8 mouse cellular contexts compared by ENCODE assay signal in genomic region chr7:34811060-34811459, GRCm38 (mm10). TPM values are rescaled to one million over a fixed set of nuclear protein-coding genes. Genes with fewer than 3 reads are reported as not detected.
DNase-seq lines count a peak whose midpoint lies in the region; ATAC-seq and TF ChIP-seq lines count a peak whose summit lies in the region.

No protein-coding gene starts in this region.

- TF ChIP-seq POLR2A in olfactory bulb, adult 2 months (IDR thresholded peaks at IDR 0.05; ENCODE audit: insufficient read depth, low read depth, low read length): no peak

- DNase-seq in liver, embryonic 11.5 days (ENCODE audit: low spot score): no peak
- no peak for DNase-seq in liver
- DNase-seq in layer of hippocampus, adult 11-12 months (ENCODE audit: low spot score): no peak
- DNase-seq in cerebellum, postnatal 36 days: no peak

- H3K27ac ChIP-seq in liver, embryonic 11.5 days (ENCODE audit: low read depth, low read length): no peak overlapping the region
- H3K27ac ChIP-seq in forebrain, embryonic 13.5 days: no peak overlapping the region
- H3K27ac ChIP-seq in limb, embryonic 12.5 days: no peak overlapping the region
- H3K27ac ChIP-seq in olfactory bulb, adult 2 months (ENCODE audit: insufficient read depth, low read depth, low read length): no peak overlapping the region

- no peak for TF ChIP-seq CTCF in olfactory bulb, adult 2 months (IDR thresholded peaks at IDR 0.05; ENCODE audit: insufficient read depth, low read depth, low read length)

- H3K4me2 ChIP-seq in liver, embryonic 11.5 days: peak overlapping the region; percentile 76; the same call in 1 of the 2 replicates
- H3K4me2 ChIP-seq in forebrain, embryonic 13.5 days: peak overlapping the region; percentile 94
- peak overlapping the region; percentile 92 for H3K4me2 ChIP-seq in limb, embryonic 12.5 days

- no peak overlapping the region for H3K4me3 ChIP-seq in liver, embryonic 11.5 days (ENCODE audit: low read depth, low read length)
- H3K4me3 ChIP-seq in forebrain, embryonic 13.5 days: peak overlapping the region; percentile 56
- peak overlapping the region; percentile 64 for H3K4me3 ChIP-seq in limb, embryonic 12.5 days (replicated peaks)
- H3K4me3 ChIP-seq in olfactory bulb, adult 2 months (ENCODE audit: insufficient read depth, low read depth, low read length): peak overlapping the region; percentile 41

- no peaks in the 10 kb centered on the region for H3K9me3 ChIP-seq in liver, embryonic 11.5 days (ENCODE audit: control insufficient read depth, low read length)
- no peaks in the 10 kb centered on the region for H3K9me3 ChIP-seq in forebrain, embryonic 13.5 days (replicated peaks)
- H3K9me3 ChIP-seq in limb, embryonic 12.5 days: no peaks in the 10 kb centered on the region

- WGBS in liver, embryonic 11.5 days: 6% methylated on average over 10 of the region's 10 CpGs
- 2% methylated on average over 10 of the region's 10 CpGs for WGBS in forebrain, embryonic 13.5 days
- 4% methylated on average over 10 of the region's 10 CpGs for WGBS in limb, embryonic 12.5 days
- WGBS in olfactory bulb, adult 2 months: 10% methylated on average over 10 of the region's 10 CpGs

- no peak overlapping the region for H3K9ac ChIP-seq in liver, embryonic 11.5 days (ENCODE audit: low read depth, low read length)
- peak overlapping the region; percentile 62 for H3K9ac ChIP-seq in forebrain, embryonic 13.5 days
- H3K9ac ChIP-seq in limb, embryonic 12.5 days (replicated peaks): no peak overlapping the region

- H3K4me1 ChIP-seq in liver, embryonic 11.5 days (replicated peaks; ENCODE audit: control insufficient read depth, insufficient read depth, low read length): no peaks in the 10 kb centered on the region
- H3K4me1 ChIP-seq in forebrain, embryonic 13.5 days: peaks cover 23% of the 10 kb centered on the region
- peaks cover 17% of the 10 kb centered on the region for H3K4me1 ChIP-seq in limb, embryonic 12.5 days (replicated peaks)
- peaks cover 19% of the 10 kb centered on the region for H3K4me1 ChIP-seq in olfactory bulb, adult 2 months (ENCODE audit: control insufficient read depth, insufficient read depth, low read length)

- no peaks in the 10 kb centered on the region for H3K36me3 ChIP-seq in liver, embryonic 11.5 days (ENCODE audit: control insufficient read depth, insufficient read depth, low read length)
- no peaks in the 10 kb centered on the region for H3K36me3 ChIP-seq in forebrain, embryonic 13.5 days (ENCODE audit: poor library complexity, severe bottlenecking)
- H3K36me3 ChIP-seq in limb, embryonic 12.5 days: no peaks in the 10 kb centered on the region

- no peak for ATAC-seq in liver, embryonic 11.5 days (replicated peaks; ENCODE audit: low FRiP score)
- no peak for ATAC-seq in forebrain, embryonic 13.5 days
- no peak for ATAC-seq in limb, embryonic 12.5 days (ENCODE audit: insufficient number of reproducible peaks, insufficient read depth, low FRiP score, low TSS enrichment, low read depth)
- no peak for ATAC-seq in megakaryocyte-erythroid progenitor cell, adult 5-6 weeks (replicated peaks; ENCODE audit: low FRiP score, low TSS enrichment, poor library complexity, severe bottlenecking)

- H3K27me3 ChIP-seq in liver, embryonic 11.5 days (replicated peaks; ENCODE audit: control insufficient read depth, insufficient read depth, low read length): peaks cover 56% of the 10 kb centered on the region
- H3K27me3 ChIP-seq in forebrain, embryonic 13.5 days: peaks cover 70% of the 10 kb centered on the region
- H3K27me3 ChIP-seq in limb, embryonic 12.5 days: peaks cover 76% of the 10 kb centered on the region

RNA-seq across cellular contexts. Expression of gene Chst8, which starts 1.5 kb away (rescaled TPM):
- 0.75 and 0.79 TPM in 2 replicates for polyA plus RNA-seq in liver, embryonic 11.5 days (2014; fragmentation: Nextera tagmentation; extraction: Ambion mirVana)
- polyA plus RNA-seq in forebrain, embryonic 13.5 days (2015; fragmentation: Nextera tagmentation; extraction: Ambion mirVana): 9.7 and 16.4 TPM in 2 replicates
- polyA plus RNA-seq in limb, embryonic 12.5 days (2016; fragmentation: Nextera tagmentation; extraction: Ambion mirVana): 3.2 and 4.1 TPM in 2 replicates
- not detected in 2 replicates for polyA plus RNA-seq in olfactory bulb, adult 2 months (2012; ENCODE audit: insufficient read depth, insufficient read length, low replicate concordance, missing spikeins)
- total RNA-seq in megakaryocyte-erythroid progenitor cell, adult 5-6 weeks (2014; fragmentation: Nextera tagmentation): not detected in 2 replicates
- total RNA-seq in megakaryocyte-erythroid progenitor cell, adult 5-6 weeks (2017): not detected in 2 replicates
